Mouse (Mus musculus) hindbrain, embryonic 13.5 days (tissue): ENCODE measurements around the gene Cts3. TPM values are rescaled to one million over a fixed set of nuclear protein-coding genes. Genes with fewer than 3 reads are reported as not detected.
"Not testable (repeated sequence)": the region's sequence is repeated elsewhere in the genome, so short reads cannot be mapped to it uniquely, and the experiment has no call there.

Experiments used
- ATAC-seq: fragments of 200-750 bp; cut with Nextera tagmentation; 2 replicates; pipeline ENCODE4 v1.8.0; 2017; ENCODE audit warnings: moderate TSS enrichment; ENCODE audit not compliant: low FRiP score
- H3K27ac ChIP-seq: fragments of 300-500 bp; sonication (generic); 2 replicates; pipeline ENCODE4 v1.5.1; 2015; ENCODE audit warnings: inconsistent platforms, mild to moderate bottlenecking, moderate library complexity
- H3K27me3 ChIP-seq: fragments of 300-500 bp; sonication (generic); 2 replicates; pipeline ENCODE4 v1.6.1; 2015; ENCODE audit warnings: mild to moderate bottlenecking, inconsistent platforms
- H3K36me3 ChIP-seq: fragments of 300-500 bp; sonication (generic); 2 replicates; pipeline ENCODE4 v1.6.1; 2015; ENCODE audit warnings: mild to moderate bottlenecking, inconsistent platforms
- H3K4me1 ChIP-seq: fragments of 300-500 bp; sonication (generic); replicated peaks from 2 replicates; pipeline ENCODE4 v1.6.1; 2015; ENCODE audit warnings: inconsistent platforms
- H3K4me2 ChIP-seq: fragments of 300-500 bp; sonication (generic); 2 replicates; pipeline ENCODE4 v1.6.1; 2015; ENCODE audit warnings: inconsistent platforms, mild to moderate bottlenecking, moderate library complexity
- H3K4me3 ChIP-seq: fragments of 300-500 bp; sonication (generic); 2 replicates; pipeline ENCODE4 v1.5.1; 2015; ENCODE audit warnings: mild to moderate bottlenecking, inconsistent platforms
- H3K9ac ChIP-seq: fragments of 300-500 bp; sonication (generic); 2 replicates; pipeline ENCODE4 v1.6.1; 2015; ENCODE audit warnings: mild to moderate bottlenecking, inconsistent platforms
- H3K9me3 ChIP-seq: fragments of 300-500 bp; sonication (generic); 2 replicates; pipeline ENCODE4 v1.6.1; 2016; ENCODE audit warnings: inconsistent platforms
- WGBS: fragments of 180-500 bp; shearing (Covaris S2); methylation state at CpG from one replicate; pipeline ENCODE4 v1.1.7; 2015; 5-methylcytosine and 5-hydroxymethylcytosine counted together
- polyA plus RNA-seq: library from polyadenylated mRNA; unstranded; fragments of >200 nt; fragmentation: Nextera tagmentation; extraction: Ambion mirVana; gene quantifications from 2 replicates; pipeline ENCODE4 v1.2.1, GENCODE M21; 2015

Cts3 gene
- not detected in 2 replicates for polyA plus RNA-seq

- Histone ChIP-seq H3K27me3 (no peaks in the 10 kb centered on the region), H3K4me2 (no peak within 1 kb of the TSS), H3K9ac (no peak within 1 kb of the TSS), H3K4me3 (no peak within 1 kb of the TSS), H3K36me3 (no peaks in the 10 kb centered on the region), H3K4me1 (no peaks in the 10 kb centered on the region), H3K27ac (no peak within 1 kb of the TSS), H3K9me3 (peaks cover 48% of the 10 kb centered on the region)
- ATAC-seq: no peak
Measured at GRCm38 (mm10) chr13:61570027-61570426, at the start of gene Cts3. Gene Cts3 (minus strand): TSS chr13:61570127.

GRCm38 (mm10) chr13:61568074-61568473 is 1.9 kb downstream of the Cts3 start, which contains the start of gene Gm49352:
Gene Gm49352 (minus strand): TSS chr13:61568174.
- H3K9me3 ChIP-seq: peaks cover 45% of the 10 kb centered on the region
- not testable (repeated sequence) for H3K4me1 ChIP-seq, H3K27me3 ChIP-seq, ATAC-seq, H3K27ac ChIP-seq, H3K36me3 ChIP-seq, H3K4me2 ChIP-seq, H3K9ac ChIP-seq, H3K4me3 ChIP-seq
- WGBS: 32% methylated on average over 1 of the region's 1 CpGs

GRCm38 (mm10) chr13:61541631-61542030 is 28.3 kb downstream of the Cts3 start, which contains the start of gene Ctsm:
Gene Ctsm (minus strand): TSS chr13:61541839.
- WGBS: 75% methylated on average over 4 of the region's 4 CpGs
- no peak within 1 kb of the TSS for H3K4me2 ChIP-seq
- H3K27me3 ChIP-seq: no peaks in the 10 kb centered on the region
- H3K4me1 ChIP-seq: no peaks in the 10 kb centered on the region
- H3K4me3 ChIP-seq: no peak within 1 kb of the TSS
- H3K9ac ChIP-seq: no peak within 1 kb of the TSS
- peaks cover 35% of the 10 kb centered on the region for H3K9me3 ChIP-seq
- H3K36me3 ChIP-seq: no peaks in the 10 kb centered on the region
- H3K27ac ChIP-seq: no peak within 1 kb of the TSS
- ATAC-seq: no peak

Other genes with a start within 250 kb of the Cts3 start
- gene Cts7, start 211.9 kb downstream of the Cts3 start, polyA plus RNA-seq: not detected in 2 replicates
- not detected in 2 replicates for gene Ctsm, start 28.3 kb downstream of the Cts3 start, polyA plus RNA-seq
- not detected in 2 replicates for gene Gm49352, start 2.0 kb downstream of the Cts3 start, polyA plus RNA-seq